27 mouse cellular contexts compared by ENCODE assay signal in the genomic region with DNA sequence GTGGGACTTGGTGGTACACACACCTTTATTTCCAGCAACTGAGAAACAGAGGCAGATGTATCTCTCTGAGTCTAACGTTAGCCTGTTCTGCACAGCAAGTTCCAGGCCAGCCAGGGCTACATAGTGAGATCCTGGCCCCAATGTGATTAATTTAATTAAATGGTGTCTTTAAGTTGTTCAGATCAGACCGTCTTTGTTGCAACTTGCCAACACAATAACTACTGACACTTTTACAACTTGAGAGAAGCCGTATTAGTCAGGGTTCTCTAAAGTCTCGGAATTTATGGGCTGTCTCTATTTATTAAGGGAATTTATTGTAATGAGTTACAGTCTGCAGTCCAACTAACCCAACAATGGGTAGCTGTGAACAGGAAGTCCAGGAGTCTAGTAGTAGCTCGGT. TPM values are rescaled to one million over a fixed set of nuclear protein-coding genes. Genes with fewer than 3 reads are reported as not detected.
DNase-seq lines count a peak whose midpoint lies in the region; ATAC-seq and TF ChIP-seq lines count a peak whose summit lies in the region.
"Had no signal": no experiment of that assay in that cellular context is flagged by ENCODE, and none has a peak within 500 bp of the region (broad histone marks: within the 10 kb centered on the region; RNA-seq: fewer than 3 reads in every experiment).

No protein-coding gene starts in this region.

- H3K4me1 ChIP-seq in kidney, postnatal 0 days (replicated peaks; ENCODE audit: insufficient read depth, low read length), result no peaks in the 10 kb centered on the region
- H3K4me1 ChIP-seq in neural tube, embryonic 11.5 days (ENCODE audit: control insufficient read depth, insufficient read depth, low read length), result 0 out of 2 replicates have a peak, but pooled peaks cover 4% of the 10 kb centered on the region
- peaks cover 3% of the 10 kb centered on the region; the same call in 1 of the 2 replicates for H3K4me1 ChIP-seq in neural tube, embryonic 15.5 days
- H3K4me1 ChIP-seq: embryonic facial prominence, embryonic 13.5 days; forebrain, embryonic 12.5 days had no signal

- H3K9ac ChIP-seq in kidney, postnatal 0 days (ENCODE audit: low read depth, low read length), result no peak overlapping the region
- H3K9ac ChIP-seq in neural tube, embryonic 11.5 days (ENCODE audit: low read length), result no peak overlapping the region
- H3K9ac ChIP-seq in neural tube, embryonic 15.5 days (replicated peaks), result no peak overlapping the region
- H3K9ac ChIP-seq: embryonic facial prominence, embryonic 13.5 days; embryonic facial prominence, embryonic 15.5 days; forebrain, embryonic 12.5 days had no signal

- no peak overlapping the region for H3K27ac ChIP-seq in kidney, postnatal 0 days
- no peak overlapping the region for H3K27ac ChIP-seq in neural tube, embryonic 11.5 days (ENCODE audit: low read depth, low read length)
- H3K27ac ChIP-seq in neural tube, embryonic 15.5 days (replicated peaks), result no peak overlapping the region
- H3K27ac ChIP-seq: embryonic facial prominence, embryonic 13.5 days; embryonic facial prominence, embryonic 15.5 days; forebrain, embryonic 12.5 days had no signal

- ATAC-seq in kidney, postnatal 0 days (replicated peaks; ENCODE audit: low FRiP score, low read depth), result no peak
- peak; percentile 69 for ATAC-seq in neural tube, embryonic 11.5 days (ENCODE audit: insufficient read depth, low FRiP score, low TSS enrichment)
- ATAC-seq in neural tube, embryonic 15.5 days (ENCODE audit: low FRiP score), result no peak
- ATAC-seq: activated CD4-positive, CD25-positive, alpha-beta regulatory T cell, adult 4 months; forebrain, embryonic 14.5 days; forebrain, embryonic 16.5 days; Patski had no signal

- H3K4me2 ChIP-seq in kidney, postnatal 0 days (ENCODE audit: low read length), result no peak overlapping the region
- no peak overlapping the region for H3K4me2 ChIP-seq in neural tube, embryonic 11.5 days (ENCODE audit: low read depth)
- no peak overlapping the region for H3K4me2 ChIP-seq in neural tube, embryonic 15.5 days
- H3K4me2 ChIP-seq: embryonic facial prominence, embryonic 13.5 days; embryonic facial prominence, embryonic 15.5 days; forebrain, embryonic 12.5 days had no signal

- TF ChIP-seq CTCF in kidney, postnatal 0 days (IDR thresholded peaks at IDR 0.05; ENCODE audit: low read depth), result no peak

- intact Hi-C loops in left cerebral cortex, postnatal 36 days (cut with DNase I), result loop anchor here (5.0 kb wide), 1 partner anchor 408 kb away; no protein-coding TSS in a partner anchor

- WGBS in kidney, postnatal 0 days, result 34% methylated on average over 5 of the region's 5 CpGs
- WGBS in neural tube, embryonic 11.5 days, result 33% methylated on average over 5 of the region's 5 CpGs
- 13% methylated on average over 5 of the region's 5 CpGs for WGBS in neural tube, embryonic 15.5 days

- H3K27me3 ChIP-seq in kidney, postnatal 0 days (ENCODE audit: insufficient read depth, low read length), result no peaks in the 10 kb centered on the region
- H3K27me3 ChIP-seq in neural tube, embryonic 11.5 days (ENCODE audit: control insufficient read depth, insufficient read depth, low read length), result no peaks in the 10 kb centered on the region
- H3K27me3 ChIP-seq in neural tube, embryonic 15.5 days (replicated peaks), result peaks cover 22% of the 10 kb centered on the region

- H3K9me3 ChIP-seq in kidney, postnatal 0 days (replicated peaks; ENCODE audit: low read length), result no peaks in the 10 kb centered on the region
- no peaks in the 10 kb centered on the region; the same call in 1 of the 2 replicates for H3K9me3 ChIP-seq in neural tube, embryonic 11.5 days (ENCODE audit: control insufficient read depth, low read length)
- H3K9me3 ChIP-seq in neural tube, embryonic 15.5 days (replicated peaks), result no peaks in the 10 kb centered on the region
- H3K9me3 ChIP-seq: embryonic facial prominence, embryonic 13.5 days; embryonic facial prominence, embryonic 15.5 days; forebrain, embryonic 12.5 days had no signal

- no peak overlapping the region for H3K4me3 ChIP-seq in kidney, postnatal 0 days (replicated peaks; ENCODE audit: low read depth, low read length)
- H3K4me3 ChIP-seq in neural tube, embryonic 11.5 days (ENCODE audit: low read depth, low read length), result no peak overlapping the region
- H3K4me3 ChIP-seq in neural tube, embryonic 15.5 days (replicated peaks), result no peak overlapping the region
- H3K4me3 ChIP-seq: embryonic facial prominence, embryonic 13.5 days; embryonic facial prominence, embryonic 15.5 days; erythroblast, embryonic 14.5 days; forebrain, embryonic 12.5 days had no signal

- DNase-seq in kidney, postnatal 0 days (ENCODE audit: low spot score), result peak; percentile 62
- DNase-seq in kidney, postnatal 36 days, result no peak
- DNase-seq in neural tube, embryonic 11.5 days (ENCODE audit: low spot score), result no peak
- DNase-seq in MN1 (ENCODE audit: low spot score) (peak; percentile 64), adipocyte (ENCODE audit: low spot score) (no peak)
- DNase-seq in forelimb bud, embryonic 11.5 days (ENCODE audit: low read depth, low spot score), result peak; percentile 21
- DNase-seq in left cerebral cortex, postnatal 36 days (ENCODE audit: low spot score in 2 of 2), result no peak
- DNase-seq: adrenal gland, adult 2 months; adrenal gland, postnatal 10 days; adrenal gland, postnatal 25 days; cerebellum, adult 11 months; cerebellum, adult 18-20 months; cerebellum, adult 8-10 months; cerebellum, adult 9-11 months; cerebellum, postnatal 14 days; cerebellum, postnatal 36 days; embryo, embryonic 11 days had no signal

- H3K36me3 ChIP-seq in kidney, postnatal 0 days (ENCODE audit: insufficient read depth, low read length), result no peaks in the 10 kb centered on the region
- H3K36me3 ChIP-seq in neural tube, embryonic 11.5 days (ENCODE audit: control insufficient read depth, insufficient read depth, low read length), result no peaks in the 10 kb centered on the region
- no peaks in the 10 kb centered on the region for H3K36me3 ChIP-seq in neural tube, embryonic 15.5 days
- H3K36me3 ChIP-seq: embryonic facial prominence, embryonic 13.5 days; embryonic facial prominence, embryonic 15.5 days; forebrain, embryonic 12.5 days had no signal

RNA-seq across cellular contexts. Expression of a gene that starts 7.2 kb away (rescaled TPM):
- polyA plus RNA-seq in kidney, postnatal 0 days (2015; fragmentation: Nextera tagmentation; extraction: Ambion mirVana), result 146 and 152 TPM in 2 replicates
- polyA plus RNA-seq in neural tube, embryonic 11.5 days (2014; fragmentation: Nextera tagmentation; extraction: Ambion mirVana), result 272 and 284 TPM in 2 replicates
- polyA plus RNA-seq in neural tube, embryonic 15.5 days (2015; fragmentation: Nextera tagmentation; extraction: Ambion mirVana), result 125 and 133 TPM in 2 replicates
- 100 to 1,000 TPM in 1 of 2 experiments, 10 to 100 TPM in 1; 69.7 to 123 TPM for total RNA-seq in left cerebral cortex, postnatal 36 days (2021)

RNA-seq across cellular contexts. Expression of a gene that starts 19.1 kb away (rescaled TPM):
- polyA plus RNA-seq in kidney, postnatal 0 days (2015; fragmentation: Nextera tagmentation; extraction: Ambion mirVana), result 0.09 and 0.12 TPM in 2 replicates
- 0.05 TPM in 1 of 2 replicates, not detected in the other for polyA plus RNA-seq in neural tube, embryonic 11.5 days (2014; fragmentation: Nextera tagmentation; extraction: Ambion mirVana)
- polyA plus RNA-seq in neural tube, embryonic 15.5 days (2015; fragmentation: Nextera tagmentation; extraction: Ambion mirVana), result 3.6 and 6.0 TPM in 2 replicates
- total RNA-seq in left cerebral cortex, postnatal 36 days (2021), result 10 to 100 TPM; 11.4 to 21.7 TPM
- total RNA-seq: common myeloid progenitor, adult 5-6 weeks had no signal
- polyA plus RNA-seq: erythroblast, embryonic 14.5 days had no signal

Comparison
In these comparisons a context has a peak if more than half of its experiments do, and no peak if none do; other contexts are left out.
1. DNase-seq: peak in kidney, postnatal 0 days (single experiment), MN1 (single experiment) and forelimb bud, embryonic 11.5 days (single experiment); none in kidney, postnatal 36 days (0 of 2), neural tube, embryonic 11.5 days (single experiment), adipocyte (single experiment) and left cerebral cortex, postnatal 36 days (0 of 2).